Mouse (Mus musculus) telencephalon, adult 2 months (tissue): ENCODE results near the gene Olfr1364.

Source experiments
- DNase-seq: peaks from one replicate; pipeline ENCODE4 v3.0.0-alpha.2; 2011; ENCODE audit warnings: low read depth, low spot score

Gene Olfr1364

DNA sequence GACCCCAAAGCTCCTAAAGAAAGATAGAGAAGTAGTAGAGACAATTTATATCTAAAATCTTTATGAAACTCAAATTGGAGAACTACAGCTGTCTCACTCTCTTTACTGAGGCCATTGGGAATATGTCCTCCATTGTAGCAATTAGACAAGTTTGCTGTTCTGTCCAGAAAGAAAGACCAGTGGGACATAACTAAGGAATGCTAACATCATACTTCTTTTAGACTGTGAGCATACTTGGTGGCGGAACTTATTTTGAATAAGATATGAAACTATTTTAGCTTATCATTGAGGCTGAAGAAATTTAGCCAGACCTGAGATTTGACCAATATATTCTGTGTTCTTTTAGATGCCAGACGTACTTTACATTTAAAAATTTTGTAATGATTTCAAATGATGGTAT, at the start of gene Olfr1364:
Olfr1364 (minus strand) TSS at position 101 of the 400 bp plus-strand sequence.
- no peak for DNase-seq

GRCm38 (mm10) chr13:21613922-21614321, 32.4 kb upstream of the Olfr1364 start, which contains the start of gene Olfr1362:
TSS of gene Olfr1362 (minus strand) at chr13:21614022.
- DNase-seq: no peak

- DNase-seq: no peak
Measured at GRCm38 (mm10) chr13:21591618-21592017, 10.1 kb upstream of the Olfr1364 start.

DNA sequence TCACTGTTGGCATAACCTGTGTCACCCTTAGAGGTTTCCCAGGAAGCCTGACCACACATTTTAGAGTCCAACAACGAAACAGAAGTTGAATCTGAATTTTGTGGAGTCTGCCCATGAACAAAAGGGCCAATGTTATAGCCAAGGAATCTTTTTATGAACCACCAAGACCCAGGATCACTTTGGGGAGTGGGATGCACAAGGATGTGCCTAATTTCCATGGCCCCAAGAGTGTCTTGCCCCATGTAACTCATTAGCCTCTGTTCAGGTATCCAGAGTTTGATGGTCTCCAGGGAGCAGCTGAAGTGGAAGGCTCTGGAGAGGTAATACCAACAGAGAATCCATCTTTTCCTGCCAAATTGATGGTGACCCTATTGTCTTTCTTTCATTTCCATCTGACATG, 21.8 kb downstream of the Olfr1364 start, which contains the start of gene Olfr1535:
Olfr1535 (minus strand) TSS at position 101 of the 400 bp plus-strand sequence.
- no peak for DNase-seq

DNA sequence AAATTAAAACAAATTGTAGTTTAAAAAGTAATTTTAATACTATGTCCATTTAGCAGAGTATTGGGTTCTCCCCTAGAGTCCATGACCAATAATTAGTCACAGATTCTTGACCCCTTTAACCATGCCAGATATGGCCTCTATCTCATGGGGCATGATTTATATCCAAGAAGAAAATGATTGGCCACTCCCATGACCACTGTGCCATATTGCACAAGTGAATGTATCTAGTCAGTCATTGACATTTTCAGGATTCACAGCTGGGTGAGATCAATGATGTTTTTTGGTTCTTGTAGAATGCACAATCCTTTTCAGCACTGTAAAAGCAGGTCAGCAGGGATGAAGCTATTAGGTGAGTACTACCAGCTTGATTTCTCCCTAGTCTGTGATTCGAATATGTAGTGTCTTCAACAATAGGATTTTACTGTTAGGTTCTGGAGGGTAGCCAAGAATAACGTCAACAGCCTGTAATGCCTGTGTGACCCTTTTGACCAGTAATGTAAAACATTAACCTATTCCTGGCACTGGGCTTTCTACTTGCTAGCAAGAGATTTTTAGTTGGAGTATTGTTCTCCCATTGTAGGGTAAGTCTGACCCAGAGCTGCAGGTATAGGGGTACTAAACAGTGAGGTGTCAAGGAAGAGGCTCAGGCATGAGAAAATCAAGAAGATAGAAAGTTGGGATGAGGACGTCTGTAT, 31.0 kb downstream of the Olfr1364 start:
- no peak for DNase-seq

DNA sequence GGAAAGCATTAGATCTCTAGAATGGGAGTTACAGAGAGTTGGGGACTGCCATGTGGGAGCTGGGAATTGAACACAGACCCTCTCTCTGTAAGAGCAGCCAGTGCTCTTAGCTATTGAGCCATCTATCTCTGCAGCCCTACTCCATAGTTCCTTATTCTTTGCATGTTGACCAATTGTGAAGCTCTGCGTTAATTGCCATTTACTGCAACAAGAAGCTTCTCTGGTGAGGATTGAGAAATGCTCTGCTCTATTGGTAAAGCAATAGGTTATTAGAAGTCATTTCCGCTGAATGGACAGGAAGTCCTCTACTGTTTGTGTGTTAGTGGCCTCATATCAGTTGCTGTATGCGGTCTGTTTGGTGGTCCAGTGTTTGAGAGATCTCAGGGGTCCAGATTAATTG, 32.1 kb downstream of the Olfr1364 start:
- DNase-seq: no peak

DNA sequence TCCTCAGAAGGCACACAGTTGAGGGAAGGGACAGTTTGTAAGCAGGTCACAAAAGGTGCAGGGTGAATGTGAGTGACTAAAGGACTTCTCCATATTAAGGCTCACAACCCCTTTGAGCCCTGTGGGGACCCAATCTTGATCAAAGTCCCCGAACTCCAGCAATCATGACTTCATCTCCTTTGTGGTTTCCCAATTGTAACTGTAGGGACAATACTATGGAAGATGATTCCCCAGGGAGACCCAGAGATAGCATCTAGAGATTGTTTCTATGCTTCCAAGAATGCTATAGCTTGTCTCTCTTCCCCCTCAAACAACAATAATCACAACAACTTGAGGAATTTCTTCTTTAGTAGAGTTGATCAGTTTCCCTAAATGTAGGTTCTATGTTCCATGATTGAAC, 38.9 kb downstream of the Olfr1364 start, which contains the start of gene Olfr1366:
Olfr1366 (minus strand) TSS at position 101 of the 400 bp plus-strand sequence.
- no peak for DNase-seq

GRCm38 (mm10) chr13:21530781-21531201, 50.8 kb downstream of the Olfr1364 start, which contains the start of gene Zkscan8:
TSS of gene Zkscan8 (minus strand) at chr13:21531120.
- peak; percentile 83 for DNase-seq

DNA sequence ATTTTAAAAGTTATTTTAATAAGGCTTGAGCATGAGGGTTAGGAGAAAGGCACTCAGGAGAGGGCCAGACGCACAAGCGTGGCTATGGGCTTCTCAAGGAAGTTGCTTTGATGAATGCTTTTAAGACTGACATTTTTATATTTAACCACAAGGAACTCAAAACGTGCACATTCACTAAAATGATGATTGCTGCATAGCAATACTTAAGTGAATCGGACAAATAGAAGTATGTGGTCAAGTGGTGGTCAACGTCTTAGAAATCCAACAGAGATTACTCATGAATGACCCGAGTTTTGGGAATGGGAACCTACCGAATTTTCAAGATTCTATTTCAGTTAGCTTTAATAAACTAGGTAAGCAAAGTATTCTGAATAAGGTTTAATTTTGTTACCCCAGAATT, 51.4 kb downstream of the Olfr1364 start:
- no peak for DNase-seq
